Mouse (Mus musculus) cerebellum, adult 18-20 months (tissue): ENCODE results near the gene Tmcc1.
"Not testable (repeated sequence)": the region's sequence is repeated elsewhere in the genome, so short reads cannot be mapped to it uniquely, and the experiment has no call there.

Source experiments
- DNase-seq, 2 experiments: peaks; one replicate each; pipeline ENCODE4 v3.0.0; 2021

The Tmcc1 gene

DNA sequence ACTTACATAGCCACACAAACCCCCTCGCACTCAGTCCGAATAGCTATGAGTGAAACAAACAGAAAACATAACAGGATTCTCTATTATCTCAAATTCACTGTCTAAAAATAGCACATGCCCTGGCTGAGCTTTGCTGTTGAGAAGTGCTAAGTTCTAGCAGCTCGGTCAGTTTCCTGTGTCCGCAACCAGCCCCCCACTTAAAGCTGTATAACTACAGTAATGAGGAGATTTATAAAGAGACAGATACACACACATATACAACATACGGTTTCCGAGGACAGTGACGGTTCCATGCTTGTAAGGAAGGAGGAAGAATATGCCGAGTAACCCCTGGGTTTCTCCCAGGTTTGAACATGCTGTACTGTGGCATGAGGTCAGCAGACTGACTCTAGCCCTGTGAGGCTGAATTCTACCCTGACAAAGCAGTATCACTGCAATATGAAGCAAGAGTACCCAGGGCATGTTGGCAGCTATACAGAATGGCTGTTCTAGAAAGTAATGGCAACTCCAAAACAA lies 120.5 kb downstream of the Tmcc1 start:
- DNase-seq: peak; percentile 37

DNA sequence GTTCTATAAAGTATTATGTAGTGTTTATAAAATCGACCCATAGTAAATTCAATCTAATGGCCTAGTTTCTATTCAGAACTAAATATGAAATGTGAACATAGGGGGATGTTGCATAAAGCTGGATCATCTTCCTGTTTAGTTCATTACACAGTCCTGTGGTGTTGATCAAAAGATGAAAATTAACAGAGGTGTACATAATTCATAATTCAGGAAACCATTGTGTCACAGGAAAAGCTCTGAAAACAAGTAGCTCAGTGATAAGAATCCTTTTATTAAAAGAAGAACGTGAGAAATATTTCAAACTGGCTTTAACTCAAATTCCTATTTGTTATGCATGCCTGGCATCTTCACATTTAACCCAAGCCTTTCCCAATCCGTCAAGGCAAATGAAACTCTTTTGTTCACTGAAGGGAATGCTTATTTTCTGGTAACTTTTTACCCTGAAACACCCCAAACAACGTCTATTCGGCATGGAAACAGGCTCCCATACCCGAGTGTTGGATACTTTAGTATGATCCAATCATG lies 121.0 kb downstream of the Tmcc1 start:
- no peak for DNase-seq

- DNase-seq: no peak
Measured at GRCm38 (mm10) chr6:116071781-116072180, 121.5 kb downstream of the Tmcc1 start.

DNA sequence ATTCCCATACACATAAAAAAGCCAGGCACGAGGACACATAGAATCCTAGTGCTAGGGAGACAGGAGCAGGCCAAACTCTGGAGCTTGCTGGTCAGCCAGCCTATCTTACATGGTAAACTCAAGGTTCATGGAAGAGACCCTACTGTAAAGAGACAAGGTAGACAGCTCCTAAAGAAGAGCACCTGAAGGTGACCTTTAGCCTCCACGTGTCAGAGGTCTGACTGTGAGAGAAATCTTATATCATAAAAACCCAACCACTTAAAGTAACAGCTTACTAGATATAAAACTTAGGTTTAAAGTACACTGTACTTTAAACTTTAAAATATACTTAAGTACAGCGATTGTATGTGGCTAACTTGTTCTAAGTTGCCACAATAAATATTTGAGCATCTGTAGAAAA lies 122.7 kb downstream of the Tmcc1 start:
- DNase-seq: no peak

DNA sequence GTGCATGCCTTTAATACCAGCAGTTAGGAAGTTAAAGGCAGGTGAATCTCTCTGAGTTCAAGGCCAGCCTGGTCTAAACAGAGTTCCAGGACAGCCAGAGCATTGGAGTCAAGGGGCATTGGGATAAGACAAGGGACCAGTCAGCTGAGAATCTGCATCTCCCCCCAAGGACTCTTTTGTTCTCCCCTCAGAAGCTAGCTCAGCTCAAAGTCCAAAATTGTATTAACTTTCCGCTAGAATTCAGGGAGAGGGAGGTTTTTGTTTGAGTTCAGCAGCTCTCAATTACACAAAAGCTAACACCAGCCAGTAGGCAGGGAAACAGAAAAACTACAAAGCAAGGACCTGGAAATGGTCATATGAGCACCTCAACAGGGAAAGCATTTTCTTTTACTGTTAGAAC lies 129.8 kb downstream of the Tmcc1 start:
- DNase-seq: no peak

GRCm38 (mm10) chr6:116059542-116059941 lies 133.7 kb downstream of the Tmcc1 start:
- not testable (repeated sequence) for DNase-seq

DNA sequence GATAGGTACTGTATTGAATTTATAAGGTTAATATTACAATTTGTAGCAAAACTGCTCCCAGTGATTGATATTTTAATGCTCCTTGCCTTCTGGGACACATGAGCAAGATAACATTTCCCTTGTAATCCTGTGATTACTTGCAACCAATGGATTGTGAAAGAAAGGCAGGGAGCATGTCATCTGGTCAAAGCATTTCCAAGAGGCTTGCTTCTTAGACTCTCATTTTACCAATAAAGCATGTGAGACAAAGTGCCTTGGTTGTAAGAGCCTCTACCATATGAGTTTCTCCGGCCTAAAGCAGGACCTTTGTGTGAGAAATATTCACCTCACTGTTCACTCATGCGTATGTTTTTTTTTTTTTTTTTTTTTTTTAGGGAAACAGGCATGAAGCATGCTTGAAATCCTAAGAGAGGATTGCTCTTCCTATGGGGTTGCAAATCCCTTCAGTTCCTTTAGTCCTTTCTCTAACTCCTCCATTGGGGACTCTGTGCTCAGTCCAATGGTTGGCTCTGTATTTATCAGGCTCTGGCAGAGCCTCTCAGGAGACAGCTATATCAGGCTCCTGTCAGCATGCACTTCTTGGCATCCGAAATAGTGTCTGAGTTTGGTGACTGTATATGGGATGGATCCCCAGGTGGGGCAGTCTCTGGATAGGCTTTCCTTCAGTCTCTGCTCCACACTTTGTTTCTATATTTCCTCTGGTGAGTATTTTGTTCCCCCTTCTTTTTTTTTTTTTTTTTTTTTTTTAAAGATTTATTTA lies 134.6 kb downstream of the Tmcc1 start:
- DNase-seq: no peak

GRCm38 (mm10) chr6:116056676-116057264 lies 136.5 kb downstream of the Tmcc1 start:
- DNase-seq: peak; percentile 65 to 79

DNA sequence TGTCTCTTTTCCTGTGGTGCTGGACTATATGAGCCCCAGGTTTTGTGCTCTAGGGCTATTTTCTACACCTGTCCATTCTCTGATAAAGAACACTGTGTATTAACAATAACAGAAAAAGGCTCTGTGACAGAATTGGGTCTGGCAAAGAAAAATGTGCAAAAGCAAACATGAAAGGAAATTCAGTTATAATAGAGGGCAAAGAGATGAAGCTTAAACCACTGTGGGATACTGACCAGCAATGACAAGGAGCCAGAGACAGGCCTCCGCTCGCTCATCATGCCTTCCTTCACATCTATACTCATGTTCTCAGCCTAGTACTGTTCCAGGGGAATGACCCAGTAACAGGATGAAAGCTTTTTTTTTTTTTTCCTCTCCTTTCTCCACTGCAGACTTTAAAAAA lies 137.5 kb downstream of the Tmcc1 start:
- DNase-seq: peak; percentile 39 to 52

DNA sequence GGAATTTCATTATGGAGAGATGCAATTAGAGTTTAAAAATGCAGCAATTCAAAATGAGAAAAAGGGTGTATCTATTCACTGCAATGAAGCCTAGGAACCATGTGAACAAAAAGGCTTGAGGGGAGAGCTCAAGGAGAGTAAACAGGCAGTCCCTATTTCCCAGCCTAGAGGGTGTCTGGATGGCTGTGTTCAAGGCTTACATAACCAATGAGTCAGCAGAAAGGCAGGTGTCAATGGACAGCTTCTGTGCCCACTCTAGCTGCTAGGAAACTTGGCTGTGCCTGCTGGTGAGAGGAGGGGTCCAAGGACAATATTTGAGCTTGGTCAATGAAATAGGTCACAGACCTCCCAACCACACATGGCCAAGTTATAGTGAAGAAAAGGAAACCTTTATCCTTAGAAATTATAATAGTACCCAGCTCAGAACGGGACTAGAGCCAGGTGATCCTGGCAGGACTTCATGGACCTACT lies 138.2 kb downstream of the Tmcc1 start:
- DNase-seq: peak; percentile 80 to 85

GRCm38 (mm10) chr6:116047896-116048295 lies 145.4 kb downstream of the Tmcc1 start:
- no peak for DNase-seq

DNA sequence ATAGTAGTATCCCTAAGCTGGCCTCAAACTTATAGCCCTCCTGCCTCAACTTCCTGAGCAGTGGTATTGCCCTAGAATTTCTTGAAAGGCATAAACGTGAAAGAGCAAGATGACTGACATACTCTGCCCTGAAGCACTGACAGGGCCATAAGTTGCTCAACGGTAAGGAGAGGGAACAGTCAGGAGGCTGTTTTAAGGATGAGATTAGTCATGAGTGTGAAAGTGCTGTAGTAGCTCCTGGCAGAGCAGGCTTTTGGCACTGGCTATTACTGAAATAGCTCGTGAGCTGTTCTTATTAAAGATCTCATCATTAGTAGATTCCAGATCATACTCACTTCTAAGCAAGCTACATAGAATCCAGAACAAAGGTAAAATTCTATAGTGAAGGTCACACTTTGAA lies 145.9 kb downstream of the Tmcc1 start:
- DNase-seq: no peak

DNA sequence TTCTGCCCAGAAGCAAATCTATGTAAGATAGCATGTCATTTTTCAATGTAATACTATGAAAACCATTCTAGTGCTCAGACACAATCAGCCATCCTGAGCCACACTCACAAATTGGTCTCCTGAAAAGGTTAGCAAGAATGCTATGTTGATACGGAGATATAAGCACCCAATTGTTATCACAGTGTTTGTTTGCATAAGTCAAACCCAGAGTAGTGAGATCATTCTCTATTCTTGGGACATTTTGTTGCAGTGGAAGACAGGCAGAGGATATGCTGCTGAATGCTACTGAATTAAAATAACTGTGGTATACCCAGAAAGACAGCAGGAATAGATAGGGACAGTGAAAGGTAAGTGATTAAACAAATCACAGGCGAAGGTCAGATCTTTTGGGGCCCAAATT lies 149.2 kb downstream of the Tmcc1 start:
- DNase-seq: no peak

GRCm38 (mm10) chr6:116038222-116038621 lies 155.1 kb downstream of the Tmcc1 start:
- DNase-seq: no peak

- no peak for DNase-seq
Measured at GRCm38 (mm10) chr6:116037281-116037831, 155.9 kb downstream of the Tmcc1 start.

GRCm38 (mm10) chr6:116036555-116036954 lies 156.7 kb downstream of the Tmcc1 start:
- no peak for DNase-seq

DNA sequence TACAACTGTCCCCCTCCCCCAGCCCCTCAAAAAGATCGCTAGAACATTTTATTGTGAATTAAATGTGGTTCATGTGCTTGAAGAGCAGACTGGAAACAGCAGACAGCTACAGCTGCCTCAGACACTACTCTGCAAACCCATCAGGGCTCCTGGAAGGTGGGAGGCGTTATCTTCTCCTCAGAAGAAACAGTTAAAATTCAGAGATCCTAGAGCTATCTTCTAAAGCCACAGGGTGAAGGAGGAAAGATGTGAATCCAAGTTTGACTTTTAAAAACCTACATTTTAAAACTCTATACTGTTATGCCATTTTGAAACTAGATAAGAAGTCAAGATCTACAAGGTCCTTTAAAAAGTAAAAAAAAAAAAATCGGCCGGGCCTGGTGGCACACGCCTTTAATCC lies 162.2 kb downstream of the Tmcc1 start:
- no peak for DNase-seq

DNA sequence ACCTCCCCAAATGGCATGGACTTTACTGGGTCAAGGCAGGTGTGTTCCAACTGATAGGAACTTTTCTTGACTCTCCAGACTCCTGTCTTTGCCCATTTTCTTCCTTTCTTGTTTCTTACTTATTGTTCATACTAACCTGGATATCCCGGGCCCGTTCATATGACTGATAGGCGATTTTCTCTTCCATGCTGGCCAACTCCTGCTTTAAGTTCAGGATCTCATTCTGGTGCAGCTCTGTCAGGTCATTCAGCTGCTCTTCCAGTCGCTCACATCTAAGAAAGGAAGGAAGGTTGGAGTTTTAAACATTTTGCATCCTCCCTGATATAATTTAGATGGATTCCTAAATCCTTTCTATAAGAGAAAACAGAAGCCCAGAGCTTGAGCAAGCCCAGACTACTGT lies 168.6 kb downstream of the Tmcc1 start:
- no peak for DNase-seq

DNA sequence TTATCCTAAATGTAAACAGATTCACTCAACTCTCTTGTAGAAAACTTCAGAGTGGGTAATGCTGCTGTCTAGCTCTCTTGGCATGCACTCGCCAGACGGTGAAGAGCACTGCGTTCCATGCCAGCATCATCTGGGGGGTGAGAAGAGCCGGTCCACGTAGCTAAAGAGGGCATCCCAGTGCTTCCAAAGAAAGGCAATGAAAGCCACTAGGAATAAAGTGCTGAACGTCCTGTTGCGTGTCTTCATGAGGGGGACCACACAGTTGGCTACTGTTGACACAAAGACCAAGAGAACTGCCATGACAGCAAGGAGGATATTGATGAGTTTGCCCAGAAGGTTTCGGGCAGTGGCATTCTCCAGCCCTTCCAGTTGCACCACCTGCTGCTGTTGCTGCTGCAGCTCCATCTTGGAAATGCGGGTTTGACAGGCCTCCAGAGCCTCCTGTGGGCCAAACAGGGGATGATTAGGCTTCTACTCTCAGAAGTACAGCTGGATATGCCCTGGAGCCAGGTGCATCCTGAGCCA lies 171.3 kb downstream of the Tmcc1 start:
- no peak for DNase-seq

DNA sequence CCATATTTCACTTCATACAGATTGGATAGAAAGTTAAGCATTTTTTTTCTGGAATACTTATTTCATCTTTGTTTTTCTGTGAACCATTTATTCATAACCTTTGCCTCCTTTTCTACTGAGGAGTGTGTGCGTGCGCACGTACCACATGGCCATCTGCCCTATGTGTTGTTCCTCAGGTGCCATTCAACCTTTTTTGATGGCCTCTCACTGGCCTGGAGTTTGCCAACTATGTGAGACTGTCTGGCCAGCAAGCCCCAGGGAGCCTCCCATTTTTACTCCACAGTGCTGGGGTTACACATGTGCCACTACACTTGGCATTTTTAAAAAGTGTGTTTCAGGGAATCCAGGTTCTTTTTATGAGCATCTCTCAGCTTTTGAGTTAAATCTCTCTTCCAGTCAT lies 177.4 kb downstream of the Tmcc1 start:
- DNase-seq: no peak

- DNase-seq: no peak
Measured at GRCm38 (mm10) chr6:116014111-116014510, 179.2 kb downstream of the Tmcc1 start.

DNA sequence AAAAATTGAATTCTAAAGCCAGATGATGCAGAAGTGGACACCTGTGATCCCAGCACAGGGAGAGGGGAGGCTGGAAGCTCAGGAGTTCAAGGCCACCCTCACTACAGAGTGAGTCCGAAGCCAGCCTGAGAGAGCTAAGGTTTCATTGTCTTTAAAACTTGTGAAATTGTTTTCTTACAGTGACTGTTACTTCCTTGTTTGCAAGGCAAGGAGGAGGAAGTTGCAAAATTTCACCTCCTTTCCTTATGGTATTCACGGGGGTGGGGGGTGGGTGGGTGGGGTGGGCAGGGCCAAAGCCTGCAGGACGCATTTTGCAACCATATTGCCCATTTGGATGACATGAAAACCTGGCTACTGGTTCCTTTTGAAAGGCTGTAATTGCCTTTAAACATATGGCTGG lies 179.6 kb downstream of the Tmcc1 start:
- DNase-seq: no peak

DNA sequence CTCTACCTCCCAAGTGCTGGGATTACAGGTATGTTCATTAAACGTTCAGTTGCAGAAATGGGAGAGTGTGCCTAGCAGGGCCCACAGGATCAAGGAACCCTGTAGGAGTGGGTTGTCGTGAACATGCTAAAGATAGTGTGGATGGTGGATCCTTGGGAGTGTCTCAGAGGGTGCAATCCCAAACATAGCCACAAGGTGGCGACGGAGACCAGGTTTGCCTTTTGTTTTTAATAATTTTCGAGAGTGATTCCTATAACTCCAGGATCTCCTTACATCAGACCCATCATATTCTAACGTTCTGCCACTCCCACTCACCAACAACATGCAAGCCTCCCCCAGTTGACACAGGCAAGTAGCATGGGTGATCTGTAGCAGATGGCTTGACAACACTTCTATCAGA lies 182.7 kb downstream of the Tmcc1 start:
- DNase-seq: peak; percentile 75 to 93

- DNase-seq: no peak
Measured at GRCm38 (mm10) chr6:116009426-116009825, 183.9 kb downstream of the Tmcc1 start.
